Mouse (Mus musculus): Measurements from ENCODE around the gene Exd1. TPM values are rescaled to one million over a fixed set of nuclear protein-coding genes. Genes with fewer than 3 reads are reported as not detected.

The Exd1 gene
- total and polyA plus RNA-seq, 2 experiments from 2014 or later: 0.03 TPM; not detected in 1

DNA sequence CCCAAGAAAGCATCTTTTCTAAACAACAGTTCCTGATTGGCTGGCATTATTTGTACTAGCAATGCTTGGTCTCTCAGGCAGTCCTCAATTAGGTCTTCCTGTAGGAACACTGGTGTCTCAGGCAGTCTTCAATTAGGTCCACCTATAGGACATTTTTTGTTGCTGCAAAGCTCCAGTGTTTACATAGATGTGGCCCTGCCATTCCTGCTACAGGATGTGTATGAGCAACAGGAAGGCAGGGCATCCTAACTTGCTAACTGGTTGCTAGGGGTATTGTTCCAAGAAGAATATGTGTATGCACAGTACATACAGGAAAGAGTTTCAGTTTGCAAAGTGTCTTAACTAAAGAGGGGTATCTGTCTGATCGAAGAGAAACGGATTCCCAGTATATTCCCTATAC is 51.3 kb downstream of the Exd1 start:
- no peaks in the 10 kb centered on the region for H3K36me3 ChIP-seq (replicated peaks; ENCODE audit: control insufficient read depth, insufficient read depth, low read length)
- ATAC-seq (ENCODE audit: insufficient read depth, low read depth) (no peak), DNase-seq (ENCODE audit: low spot score) (no peak)
- no peak overlapping the region for H3K4me2 ChIP-seq (ENCODE audit: low read depth, low read length)
- H3K9me3 ChIP-seq (replicated peaks; ENCODE audit: control insufficient read depth, low read length): no peaks in the 10 kb centered on the region
- H3K4me1 ChIP-seq (ENCODE audit: control insufficient read depth, insufficient read depth): no peaks in the 10 kb centered on the region
- TF ChIP-seq CTCF (IDR thresholded peaks at IDR 0.05; ENCODE audit: low read depth) (no peak), EP300 (IDR thresholded peaks at IDR 0.05; ENCODE audit: low read depth) (no peak)
- no peaks in the 10 kb centered on the region for H3K27me3 ChIP-seq (ENCODE audit: control insufficient read depth, insufficient read depth, low read length)
- H3K4me3 ChIP-seq (ENCODE audit: low read depth, low read length): no peak overlapping the region
- no peak overlapping the region for H3K9ac ChIP-seq (replicated peaks; ENCODE audit: low read depth, low read length)
- no peak overlapping the region for H3K27ac ChIP-seq (ENCODE audit: low read depth)
- 85% methylated on average over 2 of the region's 2 CpGs for WGBS

- Histone ChIP-seq H3K27me3 (ENCODE audit: control insufficient read depth, insufficient read depth, low read length) (no peaks in the 10 kb centered on the region), H3K36me3 (replicated peaks; ENCODE audit: control insufficient read depth, insufficient read depth, low read length) (no peaks in the 10 kb centered on the region), H3K27ac (ENCODE audit: low read depth) (no peak overlapping the region), H3K4me3 (ENCODE audit: low read depth, low read length) (no peak overlapping the region), H3K4me2 (ENCODE audit: low read depth, low read length) (no peak overlapping the region), H3K4me1 (ENCODE audit: control insufficient read depth, insufficient read depth) (no peaks in the 10 kb centered on the region), H3K9me3 (replicated peaks; ENCODE audit: control insufficient read depth, low read length) (no peaks in the 10 kb centered on the region), H3K9ac (replicated peaks; ENCODE audit: low read depth, low read length) (no peak overlapping the region)
- peak; percentile 20; the same call in 1 of the 2 replicates for ATAC-seq (ENCODE audit: insufficient read depth, low read depth)
- no peak for TF ChIP-seq EP300 (IDR thresholded peaks at IDR 0.05; ENCODE audit: low read depth)
- TF ChIP-seq CTCF (IDR thresholded peaks at IDR 0.05; ENCODE audit: low read depth): no peak
- DNase-seq (ENCODE audit: low spot score): no peak
- 38% methylated on average over 5 of the region's 5 CpGs for WGBS
These were observed 55.5 kb downstream of the Exd1 start for GRCm38 (mm10) chr2:119491953-119492352.

DNA sequence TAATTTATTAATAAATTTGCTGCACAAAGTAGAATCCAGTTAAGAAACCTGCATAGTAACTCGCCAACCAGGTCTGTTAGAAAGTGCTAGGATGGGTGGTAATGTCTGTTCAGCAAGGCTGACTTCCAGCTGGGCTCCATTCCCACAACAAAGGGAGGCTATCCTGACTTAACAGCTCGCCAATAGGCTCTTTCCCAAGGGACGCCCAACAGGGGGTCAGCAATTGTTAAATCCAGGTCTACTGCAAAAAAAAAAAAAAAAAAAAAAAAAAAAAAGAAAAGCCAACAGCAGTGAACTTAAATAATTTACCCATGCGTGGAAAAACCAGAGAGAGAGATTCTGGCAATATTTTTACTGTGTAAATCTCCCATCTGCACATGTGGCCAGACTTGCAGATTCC is 60.9 kb downstream of the Exd1 start:
- DNase-seq (ENCODE audit: low spot score) (no peak), ATAC-seq (ENCODE audit: insufficient read depth, low read depth) (no peak)
- H3K9ac ChIP-seq (replicated peaks; ENCODE audit: low read depth, low read length): no peak overlapping the region
- H3K4me3 ChIP-seq (ENCODE audit: low read depth, low read length): no peak overlapping the region
- H3K4me1 ChIP-seq (ENCODE audit: control insufficient read depth, insufficient read depth): no peaks in the 10 kb centered on the region
- no peaks in the 10 kb centered on the region for H3K27me3 ChIP-seq (ENCODE audit: control insufficient read depth, insufficient read depth, low read length)
- no peak overlapping the region for H3K27ac ChIP-seq (ENCODE audit: low read depth)
- no peak for TF ChIP-seq CTCF (IDR thresholded peaks at IDR 0.05; ENCODE audit: low read depth)
- TF ChIP-seq EP300 (IDR thresholded peaks at IDR 0.05; ENCODE audit: low read depth): no peak
- H3K4me2 ChIP-seq (ENCODE audit: low read depth, low read length): no peak overlapping the region
- H3K36me3 ChIP-seq (replicated peaks; ENCODE audit: control insufficient read depth, insufficient read depth, low read length): no peaks in the 10 kb centered on the region
- no peaks in the 10 kb centered on the region for H3K9me3 ChIP-seq (replicated peaks; ENCODE audit: control insufficient read depth, low read length)
- 16% methylated on average over 4 of the region's 4 CpGs for WGBS

GRCm38 (mm10) chr2:119482307-119482706 is 65.1 kb downstream of the Exd1 start:
- H3K36me3 ChIP-seq (replicated peaks; ENCODE audit: control insufficient read depth, insufficient read depth, low read length): no peaks in the 10 kb centered on the region
- no peaks in the 10 kb centered on the region for H3K27me3 ChIP-seq (ENCODE audit: control insufficient read depth, insufficient read depth, low read length)
- H3K9me3 ChIP-seq (replicated peaks; ENCODE audit: control insufficient read depth, low read length): no peaks in the 10 kb centered on the region
- H3K4me3 ChIP-seq (ENCODE audit: low read depth, low read length): no peak overlapping the region
- no peak overlapping the region for H3K9ac ChIP-seq (replicated peaks; ENCODE audit: low read depth, low read length)
- 73% methylated on average over 1 of the region's 1 CpGs for WGBS
- no peak overlapping the region for H3K4me2 ChIP-seq (ENCODE audit: low read depth, low read length)
- DNase-seq (ENCODE audit: low spot score): no peak
- TF ChIP-seq CTCF (IDR thresholded peaks at IDR 0.05; ENCODE audit: low read depth) (no peak), EP300 (IDR thresholded peaks at IDR 0.05; ENCODE audit: low read depth) (no peak)
- H3K27ac ChIP-seq (ENCODE audit: low read depth): no peak overlapping the region
- H3K4me1 ChIP-seq (ENCODE audit: control insufficient read depth, insufficient read depth): peaks cover 7% of the 10 kb centered on the region
- ATAC-seq (ENCODE audit: insufficient read depth, low read depth): no peak

GRCm38 (mm10) chr2:119478397-119478749 is 69.1 kb downstream of the Exd1 start:
- H3K4me3 ChIP-seq (ENCODE audit: low read depth, low read length): peak overlapping the region; percentile 90
- peak overlapping the region; percentile 98 for H3K27ac ChIP-seq (ENCODE audit: low read depth)
- peak overlapping the region; percentile 99 for H3K9ac ChIP-seq (replicated peaks; ENCODE audit: low read depth, low read length)
- peak overlapping the region; percentile 90 for H3K4me2 ChIP-seq (ENCODE audit: low read depth, low read length)
- no peaks in the 10 kb centered on the region for H3K27me3 ChIP-seq (ENCODE audit: control insufficient read depth, insufficient read depth, low read length)
- WGBS: 7% methylated on average over 9 of the region's 9 CpGs
- TF ChIP-seq CTCF (IDR thresholded peaks at IDR 0.05; ENCODE audit: low read depth): no peak
- no peak for TF ChIP-seq EP300 (IDR thresholded peaks at IDR 0.05; ENCODE audit: low read depth)
- DNase-seq (ENCODE audit: low spot score) (no peak), ATAC-seq (ENCODE audit: insufficient read depth, low read depth) (no peak)
- no peaks in the 10 kb centered on the region for H3K9me3 ChIP-seq (replicated peaks; ENCODE audit: control insufficient read depth, low read length)
- H3K36me3 ChIP-seq (replicated peaks; ENCODE audit: control insufficient read depth, insufficient read depth, low read length): no peaks in the 10 kb centered on the region
- H3K4me1 ChIP-seq (ENCODE audit: control insufficient read depth, insufficient read depth): peaks cover 29% of the 10 kb centered on the region

Data from heart, postnatal 0 days (tissue).